Mouse (Mus musculus) regulatory T cell (primary cell): ENCODE data around the gene Tesc.

ENCODE experiments used
- in situ Hi-C: fragments of 300-600 bp; cut with MboI, MseI; formaldehyde crosslinking; loops from one replicate; pipeline ENCODE4 v1.15.1; 2025; ENCODE audit warnings: high pct_unique_total_duplicates

Tesc gene

DNA sequence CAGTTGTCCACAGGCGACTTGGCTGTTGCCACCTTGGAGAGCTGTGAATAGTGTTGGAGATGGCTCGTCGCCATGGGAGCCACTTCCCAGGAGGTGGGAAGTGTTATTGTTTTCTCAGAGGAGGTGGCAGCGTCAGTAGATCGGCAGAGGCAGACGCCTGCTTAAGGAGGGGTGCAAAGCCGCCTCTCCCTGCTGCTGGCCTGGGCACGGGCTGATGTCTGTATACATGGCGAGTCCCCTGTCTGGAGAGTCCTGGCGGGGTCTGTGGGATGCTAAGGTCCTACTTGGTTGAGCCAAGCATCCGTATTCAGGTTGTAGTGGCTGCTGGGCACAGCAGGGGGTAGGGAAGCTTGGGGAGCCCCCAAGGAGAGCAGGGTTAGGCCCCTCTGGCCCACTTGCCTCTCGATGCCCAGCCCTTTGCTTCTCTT lies 11.7 kb downstream of the Tesc start:
- in situ Hi-C loops: no loop called here

- in situ Hi-C loops: no loop called here
Observed at GRCm38 (mm10) chr5:118042599-118042998, 15.1 kb downstream of the Tesc start.

- in situ Hi-C loops: no loop called here
Observed at GRCm38 (mm10) chr5:118043761-118044160, 16.2 kb downstream of the Tesc start.

GRCm38 (mm10) chr5:118044907-118045306 lies 17.4 kb downstream of the Tesc start:
- in situ Hi-C loops: no loop called here

DNA sequence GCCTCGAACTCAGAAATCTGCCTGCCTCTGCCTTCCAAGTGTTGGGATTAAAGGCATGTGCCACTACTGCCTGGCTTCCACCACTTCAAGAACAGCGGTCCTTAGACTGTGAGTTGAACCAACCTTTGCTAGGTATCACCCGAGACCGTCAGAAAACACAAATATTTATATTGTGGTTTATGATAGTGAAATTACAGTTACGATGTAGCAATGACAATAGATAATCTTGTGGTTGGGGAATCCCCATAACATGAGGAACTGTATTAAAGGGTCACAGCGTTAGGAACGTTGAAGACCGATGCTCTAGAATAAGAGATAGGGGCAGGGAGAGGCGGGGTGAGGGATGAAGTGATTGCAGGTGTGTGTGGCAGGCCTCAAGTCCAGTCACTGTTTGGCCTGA lies 17.8 kb downstream of the Tesc start:
- in situ Hi-C loops: no loop called here

- in situ Hi-C loops: no loop called here
Observed at GRCm38 (mm10) chr5:118047091-118047757, 19.7 kb downstream of the Tesc start.

GRCm38 (mm10) chr5:118048412-118048811 lies 20.9 kb downstream of the Tesc start:
- in situ Hi-C loops: no loop called here

DNA sequence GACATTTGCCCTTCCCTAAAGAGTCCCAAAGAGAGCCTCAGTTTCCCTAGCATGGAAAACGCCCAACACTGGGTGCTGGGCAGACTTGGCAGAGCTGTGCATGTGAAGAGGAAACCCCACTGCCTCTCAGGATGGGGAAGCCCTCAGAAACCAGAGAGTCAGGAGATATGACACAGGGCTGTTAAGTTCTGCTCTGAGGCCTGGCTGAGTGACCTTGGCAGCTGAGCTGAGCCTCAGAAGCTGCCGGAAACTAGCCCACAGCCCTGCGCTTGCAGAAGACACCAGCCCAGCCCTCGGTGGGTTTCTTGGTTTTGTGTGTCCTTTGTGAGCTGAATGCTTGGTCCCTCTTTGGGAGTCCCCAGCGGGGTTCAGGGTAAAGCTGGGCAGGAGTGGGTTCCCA lies 21.4 kb downstream of the Tesc start:
- in situ Hi-C loops: no loop called here

GRCm38 (mm10) chr5:118050743-118051142 lies 23.2 kb downstream of the Tesc start:
- in situ Hi-C loops: loop anchor here (25.0 kb wide), 1 partner anchor 663 kb away; the partner anchor contains the start of gene Rfc5

DNA sequence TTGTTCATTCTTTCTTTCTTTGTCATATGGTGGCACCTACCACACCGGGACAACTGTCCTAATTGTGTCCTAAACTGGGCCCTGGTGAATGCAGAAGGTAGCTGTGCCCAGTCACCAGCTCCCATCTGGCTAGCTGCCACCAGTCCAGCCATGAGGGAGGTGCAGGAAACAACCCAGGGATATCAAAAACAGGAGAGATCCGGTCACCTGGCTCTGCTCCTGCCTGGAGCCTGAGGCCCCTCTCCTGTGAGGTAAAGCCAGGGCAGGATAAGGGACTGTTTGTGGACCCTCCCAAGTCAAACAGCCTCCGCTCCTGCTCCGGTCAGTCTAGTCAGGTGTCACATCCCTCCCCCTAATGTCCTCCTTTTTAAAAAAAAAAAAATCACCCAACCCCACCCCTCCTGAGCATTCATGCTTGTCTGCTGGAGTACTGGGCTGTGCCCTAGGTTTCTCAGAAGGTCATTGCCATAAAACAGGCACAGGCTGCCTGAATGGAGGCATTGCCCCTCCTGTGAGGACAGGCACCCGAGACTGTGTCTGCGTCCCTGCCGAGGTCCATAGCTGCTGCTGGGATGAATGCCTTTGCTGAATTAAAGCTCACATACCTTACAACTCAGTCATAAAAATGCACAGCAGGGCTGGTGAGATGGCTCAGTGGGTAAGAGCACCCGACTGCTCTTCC lies 24.6 kb downstream of the Tesc start:
- in situ Hi-C loops: loop anchor here (25.0 kb wide), 1 partner anchor 665 kb away; the partner anchor contains the start of gene Rfc5

GRCm38 (mm10) chr5:118053205-118053604 lies 25.7 kb downstream of the Tesc start:
- in situ Hi-C loops: loop anchor here (25.0 kb wide), 1 partner anchor 666 kb away; the partner anchor contains the start of gene Rfc5

DNA sequence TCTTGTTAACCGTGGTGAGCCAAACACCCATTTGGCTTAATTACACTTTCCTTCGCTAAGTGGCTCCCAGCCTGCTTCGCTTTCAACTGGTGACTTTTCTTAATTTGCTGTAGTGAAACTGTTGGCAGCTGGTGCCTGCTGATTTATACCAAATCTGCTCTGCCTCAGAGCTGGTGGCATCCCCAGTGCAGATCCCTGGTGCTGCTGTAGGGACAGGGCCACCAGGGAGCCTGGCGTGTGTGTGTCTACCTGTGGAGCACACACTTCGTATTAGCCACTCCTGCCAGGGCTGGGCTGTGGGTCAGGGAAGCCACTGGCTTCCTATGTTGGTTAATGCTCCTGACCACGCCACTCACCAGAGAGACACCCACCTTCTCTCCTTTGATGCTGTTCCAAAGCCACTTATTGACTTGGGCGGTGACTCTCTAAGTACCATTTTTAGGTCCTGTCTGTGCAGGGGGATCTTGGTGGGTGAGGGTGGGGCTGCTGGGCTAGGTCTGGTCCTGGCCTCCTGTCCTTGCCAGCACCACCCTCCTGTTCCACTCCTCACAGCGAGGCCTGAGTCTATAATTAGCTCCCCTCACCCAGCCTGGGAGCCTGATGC lies 30.1 kb downstream of the Tesc start:
- in situ Hi-C loops: loop anchor here (25.0 kb wide), 1 partner anchor 670 kb away; the partner anchor contains the start of gene Rfc5

DNA sequence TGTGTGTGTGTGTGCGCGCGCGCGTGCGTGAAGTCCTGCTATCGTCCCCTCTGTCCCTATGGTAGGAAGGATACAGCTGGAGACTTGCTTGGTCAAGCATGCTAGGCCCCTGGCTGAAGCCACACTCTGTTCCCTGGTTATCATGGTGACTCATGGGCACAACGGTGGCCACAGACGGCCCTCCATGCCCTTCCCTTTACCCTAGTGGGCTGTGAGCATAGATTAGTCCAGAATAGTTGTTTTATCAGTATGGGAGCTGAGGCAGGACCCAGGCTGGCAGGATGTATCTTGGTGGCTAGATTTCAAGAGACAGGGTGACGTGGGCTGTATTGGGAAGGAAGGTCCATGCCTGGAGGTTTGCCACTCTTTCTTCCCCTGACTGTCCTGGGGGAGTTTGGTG lies 31.3 kb downstream of the Tesc start:
- in situ Hi-C loops: loop anchor here (25.0 kb wide), 1 partner anchor 672 kb away; the partner anchor contains the start of gene Rfc5

DNA sequence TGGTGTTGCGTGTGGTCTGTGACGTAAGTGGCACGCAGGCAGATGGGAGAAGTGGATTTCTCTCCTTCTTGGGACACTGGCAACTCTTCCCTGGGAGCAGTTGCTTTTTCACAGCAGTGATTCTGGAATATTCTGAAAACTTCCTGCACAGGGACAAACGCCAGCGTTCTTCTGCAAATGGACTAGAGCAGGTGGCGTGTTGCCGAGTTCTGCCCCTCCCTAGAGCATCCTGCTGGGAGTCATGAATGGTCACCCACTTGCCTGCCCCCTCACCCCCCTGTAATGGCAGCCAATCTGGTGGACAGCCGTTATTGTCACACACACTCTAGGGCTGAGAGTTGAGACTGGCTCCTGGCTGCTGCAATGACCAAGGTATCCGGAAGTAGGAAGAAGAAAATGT lies 32.1 kb downstream of the Tesc start:
- in situ Hi-C loops: loop anchor here (25.0 kb wide), 1 partner anchor 672 kb away; the partner anchor contains the start of gene Rfc5

- in situ Hi-C loops: loop anchor here (25.0 kb wide), 1 partner anchor 674 kb away; the partner anchor contains the start of gene Rfc5
Observed at GRCm38 (mm10) chr5:118061391-118061790, 33.8 kb downstream of the Tesc start.

DNA sequence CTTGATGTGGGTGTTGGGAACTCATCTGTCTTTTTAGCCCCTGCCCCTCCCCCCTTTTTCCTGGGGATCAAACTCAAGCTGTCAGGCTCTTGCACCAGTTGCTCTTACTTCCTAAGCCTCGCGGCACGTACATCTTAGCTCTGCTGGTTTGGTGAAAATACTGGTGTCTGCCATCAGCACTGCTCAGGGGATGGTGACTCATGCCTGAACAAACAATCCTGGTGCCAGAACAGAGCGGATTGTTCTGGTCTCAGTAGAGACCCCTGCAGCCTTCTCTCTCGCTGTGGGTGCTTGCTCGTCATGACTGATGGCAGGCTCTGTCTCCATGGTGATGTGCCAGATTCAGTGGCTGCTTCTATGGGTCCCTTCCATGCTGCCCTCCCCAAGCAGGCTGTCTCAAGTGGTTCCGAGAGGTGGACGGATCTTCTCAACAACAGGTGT lies 35.7 kb downstream of the Tesc start:
- in situ Hi-C loops: loop anchor here (25.0 kb wide), 1 partner anchor 676 kb away; the partner anchor contains the start of gene Rfc5

DNA sequence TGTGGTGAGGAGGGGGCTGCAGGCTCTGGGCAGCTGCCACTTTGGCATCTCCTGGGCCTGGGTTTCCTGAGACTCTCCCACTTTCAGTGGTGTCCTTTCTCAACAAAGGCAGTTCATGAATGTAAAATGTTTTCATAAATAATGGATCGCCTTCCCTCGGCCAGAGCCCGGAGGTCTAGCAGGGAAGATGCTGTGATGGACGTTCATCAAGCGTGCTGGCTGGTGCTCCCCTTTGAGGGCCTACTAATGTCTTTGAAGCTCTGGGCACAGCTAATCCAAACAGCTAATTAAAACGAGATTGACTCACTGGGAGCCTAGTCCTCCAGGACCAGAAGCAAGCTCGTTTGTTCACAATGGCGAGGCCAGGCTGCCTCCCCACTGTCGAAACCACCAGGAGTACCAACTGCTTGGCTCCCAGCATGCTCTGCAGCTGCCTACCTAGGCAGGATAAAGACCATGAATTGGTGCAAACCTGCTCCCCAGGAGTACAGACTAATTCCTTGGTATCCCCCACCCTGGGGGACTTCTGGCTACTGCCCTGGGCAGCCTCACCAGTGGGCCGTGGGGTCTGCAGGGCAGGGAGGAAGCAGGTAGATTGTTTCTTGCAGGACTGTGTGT lies 36.9 kb downstream of the Tesc start:
- in situ Hi-C loops: loop anchor here (25.0 kb wide), 1 partner anchor 677 kb away; the partner anchor contains the start of gene Rfc5

DNA sequence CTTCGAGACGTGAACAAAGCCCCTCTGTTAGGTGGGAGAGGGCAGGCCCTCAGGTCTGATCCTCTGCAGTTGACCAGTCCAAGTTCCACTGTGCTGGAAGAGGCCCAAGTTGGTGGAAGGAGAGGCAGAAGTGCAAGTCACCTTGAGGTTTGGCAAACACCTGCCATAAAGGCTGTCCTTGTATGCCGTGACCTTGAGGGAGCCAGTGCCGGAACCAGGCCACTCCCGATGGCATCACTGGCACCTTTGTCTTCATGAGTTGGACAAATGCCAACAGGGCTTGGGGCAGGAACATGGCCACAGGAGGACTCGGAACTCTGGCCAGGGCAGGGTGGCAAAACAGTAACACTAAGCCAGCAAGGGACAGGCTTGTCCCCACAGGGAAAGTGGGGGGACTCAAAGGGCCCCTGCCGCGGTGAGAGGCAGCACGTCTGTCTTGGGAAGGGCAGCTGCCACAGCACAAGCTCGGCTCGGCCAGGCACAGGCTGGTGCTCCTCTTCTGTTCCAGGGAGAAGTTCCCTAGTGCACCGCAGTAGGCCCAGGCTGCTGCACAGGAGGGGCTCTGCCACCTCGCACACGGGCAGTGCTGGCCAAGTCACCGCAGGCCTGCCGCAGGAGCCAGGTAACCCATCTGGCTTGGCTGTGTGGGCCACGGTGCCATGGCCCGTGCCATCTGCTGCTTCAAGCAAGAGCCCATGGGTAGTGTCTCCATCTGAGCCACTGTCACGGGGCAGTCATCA lies 38.1 kb downstream of the Tesc start:
- in situ Hi-C loops: loop anchor here (5.0 to 25.0 kb wide), 2 partner anchors 38 to 678 kb away; partner anchors contain the start of genes Rfc5 and Tesc

GRCm38 (mm10) chr5:118066828-118067227 lies 39.3 kb downstream of the Tesc start:
- in situ Hi-C loops: loop anchor here (5.0 to 25.0 kb wide), 2 partner anchors 40 to 680 kb away; partner anchors contain the start of genes Rfc5 and Tesc

- in situ Hi-C loops: loop anchor here (5.0 to 25.0 kb wide), 2 partner anchors 40 to 680 kb away; partner anchors contain the start of genes Rfc5 and Tesc
Observed at GRCm38 (mm10) chr5:118067572-118067971, 40.0 kb downstream of the Tesc start.
